Mouse (Mus musculus) heart, adult 2 months (tissue): ENCODE data around the gene Cplx2.

Experiments used
- CTCF ChIP-seq: fragments of 200-600 bp; IDR thresholded peaks from 2 replicates; pipeline ENCODE4 v1.8.1; 2022; ENCODE audit warnings: antibody characterized with exemption, mild to moderate bottlenecking, moderate library complexity
- POLR2A ChIP-seq: fragments of 200-500 bp; IDR thresholded peaks from 2 replicates; pipeline ENCODE4 v1.6.1; 2011; ENCODE audit warnings: mild to moderate bottlenecking, low read depth, low read length, control low read depth; ENCODE audit not compliant: insufficient read depth

DNA sequence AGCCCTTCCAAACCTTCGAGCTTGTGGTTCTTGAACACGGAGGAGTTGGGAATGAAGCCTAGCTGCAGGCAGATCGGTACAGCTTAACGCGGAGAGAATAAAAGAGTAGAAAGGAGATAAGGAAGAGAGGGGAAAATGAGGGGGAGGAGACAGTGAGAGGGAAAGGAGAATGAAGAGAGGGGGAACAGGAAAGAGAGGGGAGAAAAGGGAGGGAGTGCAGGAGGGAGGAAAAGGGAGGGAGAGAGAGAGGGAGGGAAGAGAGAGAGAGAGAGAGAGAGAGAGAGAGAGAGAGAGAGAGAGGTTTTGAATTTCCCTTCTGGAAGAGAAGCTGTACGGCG lies at the start of gene Cplx2:
- TF ChIP-seq POLR2A (no peak), CTCF (no peak)
